Mouse (Mus musculus) embryonic facial prominence, embryonic 14.5 days (tissue): ENCODE measurements around the gene Trmt10b. TPM values are rescaled to one million over a fixed set of nuclear protein-coding genes. Genes with fewer than 3 reads are reported as not detected.

Source experiments
- ATAC-seq: fragments of 200-750 bp; cut with Nextera tagmentation; 2 replicates; pipeline ENCODE4 v1.8.0; 2017; ENCODE audit warnings: low read depth, moderate number of reproducible peaks, moderate TSS enrichment
- DNase-seq: peaks from one replicate; pipeline ENCODE4 v3.0.0-alpha.2; 2015; ENCODE audit warnings: low spot score
- H3K27ac ChIP-seq: fragments of 300-500 bp; sonication (generic); replicated peaks from 2 replicates; pipeline ENCODE4 v1.5.1; 2014; ENCODE audit warnings: low read depth, mild to moderate bottlenecking, low read length, moderate library complexity
- H3K27me3 ChIP-seq: fragments of 300-500 bp; sonication (generic); replicated peaks from 2 replicates; pipeline ENCODE4 v1.6.1; 2014; ENCODE audit warnings: low read length; ENCODE audit not compliant: control insufficient read depth, insufficient read depth
- H3K36me3 ChIP-seq: fragments of 300-500 bp; sonication (generic); 2 replicates; pipeline ENCODE4 v1.6.1; 2014; ENCODE audit warnings: low read length, mixed read lengths; ENCODE audit not compliant: control insufficient read depth, insufficient read depth
- H3K4me1 ChIP-seq: fragments of 300-500 bp; sonication (generic); 2 replicates; pipeline ENCODE4 v1.6.1; 2014; ENCODE audit warnings: antibody characterized with exemption, low read length; ENCODE audit not compliant: control insufficient read depth, insufficient read depth
- H3K4me2 ChIP-seq: fragments of 300-500 bp; sonication (generic); 2 replicates; pipeline ENCODE4 v1.6.1; 2014; ENCODE audit warnings: low read depth, mild to moderate bottlenecking, low read length, moderate library complexity, mixed read lengths
- H3K4me3 ChIP-seq: fragments of 300-500 bp; sonication (generic); 2 replicates; pipeline ENCODE4 v1.5.1; 2014; ENCODE audit warnings: low read depth, mild to moderate bottlenecking, low read length
- H3K9ac ChIP-seq: fragments of 300-500 bp; sonication (generic); 2 replicates; pipeline ENCODE4 v1.6.1; 2014; ENCODE audit warnings: low read depth, mild to moderate bottlenecking, low read length, moderate library complexity, mixed read lengths
- H3K9me3 ChIP-seq: fragments of 300-500 bp; sonication (generic); 2 replicates; pipeline ENCODE4 v1.6.1; 2016; ENCODE audit warnings: low read length; ENCODE audit not compliant: control insufficient read depth
- WGBS: fragments of 180-500 bp; shearing (Covaris S2); extraction: QIAGEN DNeasy Blood & Tissue Kit; methylation state at CpG from one replicate; pipeline ENCODE4 v1.1.7; 2014; 5-methylcytosine and 5-hydroxymethylcytosine counted together
- polyA plus RNA-seq: library from polyadenylated mRNA; unstranded; fragments of >200 nt; fragmentation: Nextera tagmentation; extraction: Ambion mirVana; gene quantifications from 2 replicates; pipeline ENCODE4 v1.2.1, GENCODE M21; 2014

The Trmt10b gene
- polyA plus RNA-seq = 18.7 and 20.0 TPM in 2 replicates

DNA sequence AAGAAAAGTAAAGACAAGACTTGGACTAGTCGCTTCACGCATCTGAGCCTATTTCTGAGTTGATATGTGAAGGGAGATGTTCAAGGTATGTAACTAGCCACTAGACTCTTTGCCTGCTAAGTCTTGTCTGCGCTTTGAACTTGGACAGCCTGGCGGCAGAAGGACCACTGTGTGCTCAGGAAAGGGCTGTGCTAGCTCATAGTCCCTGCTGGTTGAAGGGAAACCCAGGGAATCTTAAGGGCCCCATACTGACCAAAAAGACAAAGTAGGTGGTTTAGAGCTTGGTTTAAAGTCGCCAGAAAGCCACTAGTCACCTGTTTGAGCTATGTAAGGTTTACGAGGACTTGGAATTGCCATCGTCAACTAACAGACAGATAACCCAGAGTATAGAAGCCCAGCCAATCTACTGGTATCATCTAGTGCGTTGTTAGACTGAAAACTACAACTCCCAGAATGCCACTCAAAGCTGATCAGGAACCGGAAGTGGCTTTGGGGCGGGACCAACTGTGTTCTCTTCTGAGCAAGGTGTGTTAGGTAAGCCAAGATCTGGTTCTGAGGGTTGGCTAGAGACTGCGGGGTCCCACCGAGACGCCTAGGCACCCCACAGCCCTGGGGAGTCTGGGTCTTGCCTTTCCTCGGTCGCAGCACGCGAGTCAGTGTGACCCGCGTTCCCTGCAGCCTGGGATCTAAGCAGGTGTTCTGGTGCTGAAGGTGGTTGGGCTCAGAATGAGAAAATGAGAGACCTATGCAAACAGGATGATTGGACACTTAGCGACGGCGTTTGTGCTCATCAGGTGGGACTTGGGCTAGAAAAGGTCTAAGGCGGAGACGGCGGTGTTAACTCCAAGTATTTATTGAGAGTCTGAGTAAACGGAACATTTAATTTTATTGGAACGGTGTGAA, at the start of gene Trmt10b:
Gene Trmt10b, plus strand, starts transcription at position 466 of the 903 bp plus-strand sequence.
- H3K27ac ChIP-seq = no peak within 1 kb of the TSS
- no peaks in the 10 kb centered on the region for H3K9me3 ChIP-seq
- H3K9ac ChIP-seq = peak within 1 kb of the TSS; percentile 74
- ATAC-seq = peak; percentile 90
- no peaks in the 10 kb centered on the region for H3K27me3 ChIP-seq
- WGBS = 22% methylated on average over 27 of the region's 27 CpGs
- peak within 1 kb of the TSS; percentile 91 for H3K4me3 ChIP-seq
- H3K36me3 ChIP-seq = peaks cover 9% of the 10 kb centered on the region
- no peaks in the 10 kb centered on the region for H3K4me1 ChIP-seq
- peak; percentile 92 for DNase-seq
- peak within 1 kb of the TSS; percentile 86 for H3K4me2 ChIP-seq

DNA sequence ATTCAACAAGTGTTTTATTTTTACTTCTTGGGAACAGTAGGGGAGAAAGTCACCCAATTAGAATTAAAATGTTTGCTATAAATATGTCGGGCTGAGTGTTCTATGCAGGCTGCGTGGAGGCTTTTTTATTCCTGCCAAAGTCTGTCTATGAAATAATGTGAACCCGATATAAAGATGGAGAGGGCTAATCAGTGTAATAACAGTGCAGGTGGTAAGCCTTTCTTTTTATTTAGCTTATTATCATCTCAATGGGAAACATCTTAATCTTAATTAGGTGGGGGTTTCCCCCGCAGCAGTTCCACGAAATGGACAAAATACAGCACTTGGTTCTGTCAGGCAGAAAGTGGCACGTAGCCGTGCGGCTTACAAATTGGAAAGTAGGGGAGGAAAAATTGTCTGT, 45.7 kb upstream of the Trmt10b start:
- 81% methylated on average over 8 of the region's 8 CpGs for WGBS
- Histone ChIP-seq H3K27ac (no peak overlapping the region), H3K36me3 (no peaks in the 10 kb centered on the region), H3K9ac (no peak overlapping the region), H3K4me1 (no peaks in the 10 kb centered on the region), H3K27me3 (no peaks in the 10 kb centered on the region), H3K4me3 (no peak overlapping the region), H3K9me3 (no peaks in the 10 kb centered on the region), H3K4me2 (no peak overlapping the region)
- DNase-seq (no peak), ATAC-seq (no peak)

GRCm38 (mm10) chr4:45252861-45253262, 44.1 kb upstream of the Trmt10b start:
- H3K4me2 ChIP-seq = no peak overlapping the region
- WGBS = 58% methylated on average over 9 of the region's 9 CpGs
- ATAC-seq = no peak

DNA sequence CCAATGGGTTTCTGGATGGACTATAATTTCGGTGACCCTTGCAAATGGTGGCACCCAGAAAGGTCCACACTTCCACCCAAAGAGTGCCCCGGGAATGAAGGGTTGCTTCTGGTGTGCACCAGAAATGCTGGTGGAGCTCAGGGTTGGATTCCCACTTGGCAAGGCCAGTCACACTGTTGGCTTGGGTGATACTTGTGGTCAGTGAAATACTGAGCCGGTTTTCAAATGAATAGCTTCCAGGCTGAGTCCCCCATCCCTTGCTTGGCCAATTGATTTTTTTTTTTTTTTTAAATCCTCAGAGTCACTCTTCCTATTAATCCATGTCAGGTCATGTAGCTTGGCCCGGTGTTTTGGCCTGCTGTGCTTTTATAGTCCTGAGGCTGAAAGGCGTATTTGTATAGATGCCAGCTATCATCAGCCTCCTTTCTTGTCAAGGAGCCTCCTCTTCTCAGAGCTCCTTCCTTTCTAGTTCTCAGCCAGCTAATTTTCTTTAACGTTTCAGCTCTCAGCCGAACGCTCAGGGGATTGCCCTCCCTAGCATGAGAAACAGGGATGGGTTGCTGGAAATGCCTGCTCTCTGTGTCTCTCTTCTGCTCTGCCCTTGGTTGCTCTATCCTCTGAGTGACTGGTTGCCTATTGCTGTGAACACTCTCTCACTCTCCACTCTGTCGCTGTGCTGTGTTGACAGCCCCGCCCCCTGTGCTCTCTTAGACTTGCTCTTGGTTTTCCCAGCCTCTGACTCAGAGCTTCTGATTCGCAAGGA, 42.9 kb upstream of the Trmt10b start:
- Histone ChIP-seq H3K27me3 (no peaks in the 10 kb centered on the region), H3K4me3 (no peak overlapping the region)
- peak; percentile 30 for DNase-seq

More at GRCm38 (mm10) chr4:45252861-45253262, 44.1 kb upstream of the Trmt10b start:
- no peak overlapping the region for H3K27ac ChIP-seq
- DNase-seq = no peak
- H3K27me3 ChIP-seq = no peaks in the 10 kb centered on the region
- no peaks in the 10 kb centered on the region for H3K4me1 ChIP-seq
- no peaks in the 10 kb centered on the region for H3K36me3 ChIP-seq
- H3K9ac ChIP-seq = no peak overlapping the region
- no peaks in the 10 kb centered on the region for H3K9me3 ChIP-seq
- no peak overlapping the region for H3K4me3 ChIP-seq

GRCm38 (mm10) chr4:45259232-45259832, 37.6 kb upstream of the Trmt10b start:
- ATAC-seq = no peak
- no peaks in the 10 kb centered on the region for H3K9me3 ChIP-seq
- 60% methylated on average over 4 of the region's 4 CpGs for WGBS

More for the DNA sequence above, 42.9 kb upstream of the Trmt10b start:
- WGBS = 49% methylated on average over 11 of the region's 11 CpGs
- H3K4me2 ChIP-seq = no peak overlapping the region
- ATAC-seq = no peak; the same call in 1 of the 2 replicates
- no peak overlapping the region for H3K27ac ChIP-seq
- no peaks in the 10 kb centered on the region for H3K4me1 ChIP-seq
- H3K36me3 ChIP-seq = no peaks in the 10 kb centered on the region
- no peak overlapping the region for H3K9ac ChIP-seq
- no peaks in the 10 kb centered on the region for H3K9me3 ChIP-seq

DNA sequence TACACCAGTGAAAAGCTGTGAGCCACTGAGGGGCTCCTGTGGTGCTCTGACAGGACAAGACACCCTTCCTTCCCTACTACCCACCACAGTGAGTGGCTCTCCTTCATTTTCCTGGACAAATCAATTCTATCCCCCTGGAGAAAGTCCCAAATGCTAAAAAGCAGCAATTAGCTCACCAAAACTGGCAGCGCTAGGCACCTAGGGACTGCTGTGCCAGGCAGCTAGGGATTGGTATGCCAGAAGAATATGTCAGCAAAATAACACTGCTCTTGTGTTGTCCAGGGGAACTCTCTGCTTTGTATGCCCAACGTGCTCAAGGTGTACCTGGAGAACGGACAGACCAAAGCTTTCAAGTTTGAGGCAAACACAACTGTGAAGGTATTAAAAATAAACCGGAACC, 35.4 kb upstream of the Trmt10b start:
- ATAC-seq = no peak
- no peak for DNase-seq
- Histone ChIP-seq H3K27me3 (no peaks in the 10 kb centered on the region), H3K36me3 (no peaks in the 10 kb centered on the region), H3K4me1 (peaks cover 6% of the 10 kb centered on the region; the same call in 1 of the 2 replicates), H3K27ac (no peak overlapping the region), H3K9ac (no peak overlapping the region), H3K4me3 (no peak overlapping the region), H3K9me3 (no peaks in the 10 kb centered on the region), H3K4me2 (no peak overlapping the region)
- 88% methylated on average over 4 of the region's 4 CpGs for WGBS

More at GRCm38 (mm10) chr4:45259232-45259832, 37.6 kb upstream of the Trmt10b start:
- H3K27me3 ChIP-seq = no peaks in the 10 kb centered on the region
- H3K4me1 ChIP-seq = peaks cover 6% of the 10 kb centered on the region; the same call in 1 of the 2 replicates
- no peak for DNase-seq
- no peak overlapping the region for H3K27ac ChIP-seq
- H3K4me2 ChIP-seq = no peak overlapping the region
- no peak overlapping the region for H3K9ac ChIP-seq
- no peak overlapping the region for H3K4me3 ChIP-seq
- H3K36me3 ChIP-seq = no peaks in the 10 kb centered on the region

- Histone ChIP-seq H3K36me3 (no peaks in the 10 kb centered on the region), H3K9me3 (no peaks in the 10 kb centered on the region), H3K4me1 (no peaks in the 10 kb centered on the region), H3K4me3 (no peak overlapping the region), H3K4me2 (no peak overlapping the region), H3K27me3 (no peaks in the 10 kb centered on the region), H3K9ac (no peak overlapping the region), H3K27ac (no peak overlapping the region)
- whole genome bisulfite sequencing = 50% methylated on average over 3 of the region's 3 CpGs
- no peak for ATAC-seq
- DNase-seq = no peak
Measured at GRCm38 (mm10) chr4:45267883-45268282, 29.0 kb upstream of the Trmt10b start.

DNA sequence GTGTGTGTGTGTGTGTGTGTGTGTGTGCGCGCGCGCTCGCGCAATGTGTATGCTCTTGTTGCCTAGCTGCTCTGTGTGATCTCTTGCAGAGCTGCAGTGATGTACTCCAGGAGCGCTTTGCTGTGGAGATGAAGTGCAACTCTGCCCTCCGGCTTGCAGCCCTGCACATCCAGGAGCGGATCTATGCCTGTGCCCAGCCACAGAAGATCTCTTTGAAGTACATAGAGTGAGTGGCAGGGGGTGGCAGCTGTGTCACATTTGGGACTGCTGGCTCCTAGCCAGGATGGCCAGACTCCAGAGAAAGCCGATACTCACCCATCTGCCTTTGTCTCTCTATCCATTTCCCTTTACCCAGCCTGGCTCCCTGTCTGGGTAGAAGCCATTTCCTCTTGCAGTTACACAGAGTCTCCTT, 25.9 kb upstream of the Trmt10b start:
- peak; percentile 84 for DNase-seq
- H3K9ac ChIP-seq = no peak overlapping the region
- peak overlapping the region; percentile 8; the same call in 1 of the 2 replicates for H3K4me2 ChIP-seq
- H3K4me1 ChIP-seq = no peaks in the 10 kb centered on the region
- WGBS = 53% methylated on average over 6 of the region's 10 CpGs
- H3K27ac ChIP-seq = no peak overlapping the region
- no peaks in the 10 kb centered on the region for H3K36me3 ChIP-seq
- no peaks in the 10 kb centered on the region for H3K9me3 ChIP-seq
- H3K27me3 ChIP-seq = no peaks in the 10 kb centered on the region
- H3K4me3 ChIP-seq = no peak overlapping the region
- peak; percentile 88 for ATAC-seq
